Mouse (Mus musculus) thymus, adult 2 months (tissue): ENCODE measurements around the gene Rtcb. TPM values are rescaled to one million over a fixed set of nuclear protein-coding genes. Genes with fewer than 3 reads are reported as not detected.

ENCODE experiments used
- DNase-seq: peaks from one replicate; pipeline ENCODE4 v3.0.0; 2021
- H3K27ac ChIP-seq: fragments of 200-500 bp; 2 replicates; pipeline ENCODE4 v1.5.1; 2012; ENCODE audit warnings: low read length, control low read depth; ENCODE audit not compliant: control insufficient read depth, insufficient read depth
- H3K27me3 ChIP-seq: fragments of 200-500 bp; 2 replicates; pipeline ENCODE4 v1.6.1; 2012; ENCODE audit warnings: mild to moderate bottlenecking, low read length, moderate library complexity, mixed read lengths; ENCODE audit not compliant: control insufficient read depth, insufficient read depth
- H3K36me3 ChIP-seq: fragments of 200-500 bp; 2 replicates; pipeline ENCODE4 v1.6.1; 2012; ENCODE audit warnings: mild to moderate bottlenecking, low read length, moderate library complexity; ENCODE audit not compliant: control insufficient read depth, insufficient read depth
- H3K4me1 ChIP-seq: fragments of 200-500 bp; replicated peaks from 2 replicates; pipeline ENCODE4 v1.6.1; 2012; ENCODE audit warnings: low read length; ENCODE audit not compliant: control insufficient read depth, insufficient read depth
- H3K4me3 ChIP-seq: fragments of 200-500 bp; 2 replicates; pipeline ENCODE4 v1.5.1; 2012; ENCODE audit warnings: mild to moderate bottlenecking, low read length, control low read depth, moderate library complexity; ENCODE audit not compliant: control insufficient read depth, insufficient read depth
- CTCF ChIP-seq: fragments of 200-500 bp; IDR thresholded peaks from 2 replicates; pipeline ENCODE4 v1.5.1; 2012; ENCODE audit warnings: mild to moderate bottlenecking, control low read depth, low read length, moderate library complexity, borderline replicate concordance; ENCODE audit not compliant: control insufficient read depth, poor library complexity, insufficient read depth; ENCODE audit errors: extremely low read depth
- POLR2A ChIP-seq: fragments of 200-500 bp; IDR thresholded peaks from 2 replicates; pipeline ENCODE4 v1.6.1; 2012; ENCODE audit warnings: mild to moderate bottlenecking, low read length, control low read depth, moderate library complexity; ENCODE audit not compliant: control insufficient read depth, poor library complexity, insufficient read depth; ENCODE audit errors: extremely low read depth
- WGBS: fragments of 180-500 bp; shearing (Covaris S2); methylation state at CpG from one replicate; pipeline ENCODE4 v1.1.7; 2018; 5-methylcytosine and 5-hydroxymethylcytosine counted together
- polyA plus RNA-seq: library from polyadenylated mRNA; depleted of rRNA; stranded (reverse); fragments of >200 nt; gene quantifications from 2 replicates; pipeline ENCODE4 v1.2.3, GENCODE M21; 2012; rRNA removed

Gene Rtcb
- 58.1 and 59.4 TPM in 2 replicates for polyA plus RNA-seq

- TF ChIP-seq POLR2A (peak; percentile 68; the same call in 1 of the 2 replicates), CTCF (no peak)
- under 1% methylated on average over 38 of the region's 38 CpGs for WGBS
- peak within 1 kb of the TSS; percentile 75 for H3K4me3 ChIP-seq
- no peaks in the 10 kb centered on the region for H3K27me3 ChIP-seq
- H3K4me1 ChIP-seq, result peaks cover 4% of the 10 kb centered on the region
- H3K36me3 ChIP-seq, result peaks cover 18% of the 10 kb centered on the region
- DNase-seq, result peak; percentile 97
- H3K27ac ChIP-seq, result no peak within 1 kb of the TSS; the same call in 1 of the 2 replicates
Measured at GRCm38 (mm10) chr10:85957464-85957950, at the start of gene Rtcb. Gene Rtcb (minus strand): TSS chr10:85957823.

GRCm38 (mm10) chr10:86006455-86006854, 48.8 kb upstream of the Rtcb start:
- H3K4me1 ChIP-seq, result peaks cover 3% of the 10 kb centered on the region
- no peak overlapping the region for H3K27ac ChIP-seq
- H3K36me3 ChIP-seq, result no peaks in the 10 kb centered on the region
- WGBS, result 91% methylated on average over 5 of the region's 5 CpGs
- no peak for TF ChIP-seq CTCF
- no peak for TF ChIP-seq POLR2A
- no peak for DNase-seq
- no peaks in the 10 kb centered on the region for H3K27me3 ChIP-seq
- H3K4me3 ChIP-seq, result no peak overlapping the region

DNA sequence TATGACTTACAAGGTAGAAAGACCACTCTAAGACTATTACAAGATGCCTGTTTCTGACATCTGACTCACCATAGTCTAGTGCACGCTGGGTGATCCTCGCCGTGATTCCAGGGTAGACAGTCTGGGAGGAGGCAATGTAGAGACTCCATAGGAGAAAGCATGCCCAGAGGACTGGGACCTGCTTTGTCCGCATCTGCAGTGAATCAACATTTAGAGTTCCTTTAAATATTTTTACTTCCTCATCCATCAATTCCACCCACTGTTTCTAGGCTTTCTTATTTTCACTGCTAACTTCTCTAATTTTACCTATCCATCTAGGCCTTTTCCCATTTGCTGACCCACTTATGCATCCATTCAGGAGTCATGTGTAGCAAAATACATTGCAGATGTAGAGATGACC, 42.8 kb upstream of the Rtcb start:
- WGBS, result 95% methylated on average over 4 of the region's 4 CpGs
- no peaks in the 10 kb centered on the region for H3K4me1 ChIP-seq
- no peaks in the 10 kb centered on the region for H3K36me3 ChIP-seq
- H3K4me3 ChIP-seq, result no peak overlapping the region
- no peak for TF ChIP-seq POLR2A
- no peaks in the 10 kb centered on the region for H3K27me3 ChIP-seq
- DNase-seq, result no peak
- no peak overlapping the region for H3K27ac ChIP-seq

DNA sequence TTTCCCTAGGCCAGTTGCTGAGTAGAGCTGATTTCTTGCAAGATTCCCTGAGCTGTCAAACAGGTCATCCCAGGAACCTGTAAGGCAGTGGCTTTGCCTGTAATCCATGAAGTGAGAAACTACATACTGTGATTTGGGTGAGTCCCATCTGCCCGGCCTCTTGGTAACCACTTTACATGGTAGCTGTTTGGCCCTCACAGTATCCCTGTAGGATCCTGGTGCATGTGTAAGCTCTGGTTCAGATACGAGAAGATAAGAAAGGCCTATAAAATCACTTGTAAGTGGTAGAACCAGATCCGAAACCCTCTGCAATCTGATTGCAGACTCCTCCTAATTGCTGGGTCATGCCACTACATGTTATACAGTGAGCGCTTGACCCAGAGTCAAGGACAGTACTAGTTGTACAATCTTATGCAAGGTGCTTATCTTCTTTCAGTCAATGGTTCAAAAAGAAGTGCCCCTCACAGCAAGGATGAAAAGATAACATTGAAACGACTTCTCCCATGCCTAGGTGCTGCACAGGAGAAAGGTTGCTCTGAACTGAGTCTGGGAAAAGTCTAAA, 37.0 kb upstream of the Rtcb start:
- no peaks in the 10 kb centered on the region for H3K36me3 ChIP-seq
- 90% methylated on average over 5 of the region's 5 CpGs for WGBS
- no peak for TF ChIP-seq CTCF
- TF ChIP-seq POLR2A, result no peak
- H3K27me3 ChIP-seq, result no peaks in the 10 kb centered on the region
- H3K4me1 ChIP-seq, result 0 out of 2 replicates have a peak, but pooled peaks cover 4% of the 10 kb centered on the region
- no peak for DNase-seq
- H3K4me3 ChIP-seq, result no peak overlapping the region
- no peak overlapping the region for H3K27ac ChIP-seq

- no peak overlapping the region; the same call in 1 of the 2 replicates for H3K27ac ChIP-seq
- 94% methylated on average over 9 of the region's 9 CpGs for WGBS
- no peaks in the 10 kb centered on the region for H3K36me3 ChIP-seq
- 0 out of 2 replicates have a peak, but pooled peaks cover 4% of the 10 kb centered on the region for H3K4me1 ChIP-seq
- no peaks in the 10 kb centered on the region for H3K27me3 ChIP-seq
- TF ChIP-seq POLR2A (no peak), CTCF (no peak)
- no peak overlapping the region for H3K4me3 ChIP-seq
- no peak for DNase-seq
Measured at GRCm38 (mm10) chr10:85993836-85994235, 36.2 kb upstream of the Rtcb start.

DNA sequence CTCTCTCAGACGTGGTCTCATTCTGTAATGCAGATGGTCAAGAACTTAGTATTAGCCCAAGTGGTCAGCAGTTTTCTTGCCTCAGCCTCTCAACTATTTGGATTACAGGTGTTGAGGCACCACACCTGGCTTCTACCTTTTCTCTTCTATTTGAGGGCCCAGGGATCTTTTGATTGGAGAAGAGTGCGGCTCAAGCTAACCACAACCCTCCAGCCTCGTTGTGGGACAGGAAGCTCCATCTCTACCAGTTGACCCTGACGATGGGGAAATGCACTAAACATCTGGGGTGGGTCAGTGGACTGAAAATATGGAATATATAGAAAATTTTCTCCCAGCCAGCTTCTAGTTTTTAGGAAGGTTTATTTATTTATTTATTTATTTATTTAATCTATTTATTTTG, 34.8 kb upstream of the Rtcb start:
- no peak for DNase-seq
- Histone ChIP-seq H3K27ac (no peak overlapping the region), H3K27me3 (no peaks in the 10 kb centered on the region), H3K4me1 (0 out of 2 replicates have a peak, but pooled peaks cover 4% of the 10 kb centered on the region), H3K36me3 (no peaks in the 10 kb centered on the region), H3K4me3 (no peak overlapping the region)
- TF ChIP-seq POLR2A, result no peak
- no peak for TF ChIP-seq CTCF
- whole genome bisulfite sequencing, result 16% methylated on average over 4 of the region's 4 CpGs
